Mouse (Mus musculus): ENCODE measurements around the gene Wdr89. TPM values are rescaled to one million over a fixed set of nuclear protein-coding genes. Genes with fewer than 3 reads are reported as not detected.

Gene Wdr89
- total RNA-seq, 4 experiments from 2014 or later = 2.2 to 2.9 (median 2.4) TPM

GRCm38 (mm10) chr12:75668916-75669257 is 450 bp downstream of the Wdr89 start:
- DNase-seq (ENCODE audit: low spot score in 2 of 2) = no peak

GRCm38 (mm10) chr12:75668221-75668620 is 1.1 kb downstream of the Wdr89 start:
- no peak for DNase-seq (ENCODE audit: low spot score in 2 of 2)

GRCm38 (mm10) chr12:75666939-75667338 is 2.4 kb downstream of the Wdr89 start:
- DNase-seq (ENCODE audit: low spot score in 2 of 2) = no peak

- no peak for DNase-seq (ENCODE audit: low spot score in 2 of 2)
These were observed 4.9 kb downstream of the Wdr89 start for GRCm38 (mm10) chr12:75664516-75664810.

GRCm38 (mm10) chr12:75663646-75664515 is 5.5 kb downstream of the Wdr89 start:
- no peak for DNase-seq (ENCODE audit: low spot score in 2 of 2)

- no peak for DNase-seq (ENCODE audit: low spot score in 2 of 2)
These were observed 7.0 kb downstream of the Wdr89 start for GRCm38 (mm10) chr12:75662376-75662775.

GRCm38 (mm10) chr12:75658403-75658802 is 10.9 kb downstream of the Wdr89 start:
- no peak for DNase-seq (ENCODE audit: low spot score in 2 of 2)

GRCm38 (mm10) chr12:75656580-75656979 is 12.8 kb downstream of the Wdr89 start:
- DNase-seq (ENCODE audit: low spot score in 2 of 2) = no peak

- DNase-seq (ENCODE audit: low spot score in 2 of 2) = no peak
These were observed 15.0 kb downstream of the Wdr89 start for GRCm38 (mm10) chr12:75654247-75654801.

- no peak for DNase-seq (ENCODE audit: low spot score in 2 of 2)
These were observed 19.6 kb downstream of the Wdr89 start for GRCm38 (mm10) chr12:75649706-75650093.

- DNase-seq (ENCODE audit: low spot score in 2 of 2) = no peak
These were observed 20.2 kb downstream of the Wdr89 start for GRCm38 (mm10) chr12:75649058-75649705.

- no peak for DNase-seq (ENCODE audit: low spot score in 2 of 2)
These were observed 21.1 kb downstream of the Wdr89 start for GRCm38 (mm10) chr12:75648281-75648680.

- no peak for DNase-seq (ENCODE audit: low spot score in 2 of 2)
These were observed 21.7 kb downstream of the Wdr89 start for GRCm38 (mm10) chr12:75647663-75648062.

GRCm38 (mm10) chr12:75645780-75646179 is 23.6 kb downstream of the Wdr89 start:
- no peak for DNase-seq (ENCODE audit: low spot score in 2 of 2)

GRCm38 (mm10) chr12:75641726-75642125 is 27.6 kb downstream of the Wdr89 start:
- no peak for DNase-seq (ENCODE audit: low spot score in 2 of 2)

GRCm38 (mm10) chr12:75638345-75638744 is 31.0 kb downstream of the Wdr89 start:
- DNase-seq (ENCODE audit: low spot score in 2 of 2) = no peak

- no peak for DNase-seq (ENCODE audit: low spot score in 2 of 2)
These were observed 32.2 kb downstream of the Wdr89 start for GRCm38 (mm10) chr12:75637103-75637502.

GRCm38 (mm10) chr12:75635771-75636430 is 33.4 kb downstream of the Wdr89 start:
- DNase-seq (ENCODE audit: low spot score in 2 of 2) = no peak

GRCm38 (mm10) chr12:75629618-75630017 is 39.7 kb downstream of the Wdr89 start:
- no peak for DNase-seq (ENCODE audit: low spot score in 2 of 2)

GRCm38 (mm10) chr12:75623292-75623691 is 46.0 kb downstream of the Wdr89 start:
- no peak for DNase-seq (ENCODE audit: low spot score in 2 of 2)

GRCm38 (mm10) chr12:75622835-75623234 is 46.5 kb downstream of the Wdr89 start:
- no peak for DNase-seq (ENCODE audit: low spot score in 2 of 2)

GRCm38 (mm10) chr12:75616841-75617240 is 52.5 kb downstream of the Wdr89 start:
- no peak for DNase-seq (ENCODE audit: low spot score in 2 of 2)
